In genomic region chr2:50577736-50578135, GRCm38 (mm10) we compare ENCODE assay signal across 19 mouse cellular contexts.
A peak's percentile ranks its signal among the peaks of the same experiment; 100 is the strongest.
DNase-seq lines count a peak whose midpoint lies in the region; ATAC-seq and TF ChIP-seq lines count a peak whose summit lies in the region.
"Had no signal": no experiment of that assay in that cellular context is flagged by ENCODE, and none has a peak within 500 bp of the region (broad histone marks: within the 10 kb centered on the region; RNA-seq: fewer than 3 reads in every experiment).

No protein-coding gene starts in this region.

- no peak overlapping the region for H3K4me3 ChIP-seq in stomach, embryonic 15.5 days (replicated peaks)
- H3K4me3 ChIP-seq in stomach, postnatal 0 days (ENCODE audit: low read depth, low read length) = no peak overlapping the region
- H3K4me3 ChIP-seq: embryonic facial prominence, embryonic 12.5 days; erythroblast, embryonic 14.5 days; forebrain, embryonic 10.5 days; heart, embryonic 10.5 days; hindbrain, embryonic 13.5 days had no signal

- no peaks in the 10 kb centered on the region for H3K27me3 ChIP-seq in stomach, embryonic 15.5 days (replicated peaks)
- no peaks in the 10 kb centered on the region for H3K27me3 ChIP-seq in stomach, postnatal 0 days (ENCODE audit: control insufficient read depth, insufficient read depth, low read length)
- H3K27me3 ChIP-seq: embryonic facial prominence, embryonic 12.5 days; hindbrain, embryonic 13.5 days had no signal

- no peak for TF ChIP-seq EP300 in stomach, postnatal 0 days (optimal IDR thresholded peaks at IDR 0.05)

- WGBS in stomach, embryonic 15.5 days = 89% methylated on average over 9 of the region's 9 CpGs
- WGBS in stomach, postnatal 0 days = 94% methylated on average over 9 of the region's 9 CpGs

- ATAC-seq in frontal cortex, adult (ENCODE audit: low TSS enrichment) = 0 out of 2 replicates have a peak, but pooled peaks have one; percentile 24
- ATAC-seq in stomach, embryonic 15.5 days (ENCODE audit: insufficient read depth, low FRiP score, low read depth) = no peak
- no peak for ATAC-seq in stomach, postnatal 0 days (ENCODE audit: low FRiP score, low TSS enrichment)
- ATAC-seq: forebrain, embryonic 14.5 days had no signal

- DNase-seq in frontal cortex, postnatal 25 days (ENCODE audit: low spot score in 2 of 2) = no peak
- DNase-seq in stomach, postnatal 0 days (ENCODE audit: low spot score) = no peak
- peak; percentile 31 to 76 for DNase-seq in layer of hippocampus, postnatal 14 days (ENCODE audit: low spot score in 2 of 2)
- no peak for DNase-seq in urinary bladder, postnatal 4 days (ENCODE audit: low spot score in 2 of 2)
- no peak for DNase-seq in thymus, postnatal 36 days
- DNase-seq: adrenal gland, postnatal 10 days; cerebellum, adult 11 months; cerebellum, adult 8-10 months; cerebellum, postnatal 14 days; embryo, embryonic 11 days; gastrocnemius, postnatal 10 days had no signal

- no peak overlapping the region for H3K9ac ChIP-seq in stomach, embryonic 15.5 days
- H3K9ac ChIP-seq in stomach, postnatal 0 days (ENCODE audit: low read length) = no peak overlapping the region
- H3K9ac ChIP-seq: embryonic facial prominence, embryonic 12.5 days; hindbrain, embryonic 13.5 days had no signal

- H3K36me3 ChIP-seq in stomach, embryonic 15.5 days = no peaks in the 10 kb centered on the region
- H3K36me3 ChIP-seq in stomach, postnatal 0 days (ENCODE audit: control insufficient read depth, insufficient read depth, low read length) = no peaks in the 10 kb centered on the region
- H3K36me3 ChIP-seq: embryonic facial prominence, embryonic 12.5 days; forebrain, embryonic 10.5 days; heart, embryonic 10.5 days; hindbrain, embryonic 13.5 days had no signal

- peak overlapping the region; percentile 37 for H3K27ac ChIP-seq in stomach, embryonic 15.5 days
- no peak overlapping the region for H3K27ac ChIP-seq in stomach, postnatal 0 days (replicated peaks)
- H3K27ac ChIP-seq: embryonic facial prominence, embryonic 12.5 days; forebrain, embryonic 10.5 days; heart, embryonic 10.5 days; hindbrain, embryonic 13.5 days had no signal

- H3K4me1 ChIP-seq in stomach, embryonic 15.5 days = peaks cover 3% of the 10 kb centered on the region; the same call in 1 of the 2 replicates
- no peaks in the 10 kb centered on the region for H3K4me1 ChIP-seq in stomach, postnatal 0 days (replicated peaks; ENCODE audit: control insufficient read depth, insufficient read depth)
- H3K4me1 ChIP-seq: embryonic facial prominence, embryonic 12.5 days; heart, embryonic 10.5 days had no signal

- no peak for TF ChIP-seq CTCF in stomach, postnatal 0 days (IDR thresholded peaks at IDR 0.05; ENCODE audit: low read depth)

- no peak overlapping the region for H3K4me2 ChIP-seq in stomach, embryonic 15.5 days
- H3K4me2 ChIP-seq in stomach, postnatal 0 days (replicated peaks; ENCODE audit: low read depth) = no peak overlapping the region
- H3K4me2 ChIP-seq: embryonic facial prominence, embryonic 12.5 days; hindbrain, embryonic 13.5 days had no signal

- no peaks in the 10 kb centered on the region for H3K9me3 ChIP-seq in stomach, embryonic 15.5 days
- H3K9me3 ChIP-seq in stomach, postnatal 0 days (ENCODE audit: control insufficient read depth, low read length) = no peaks in the 10 kb centered on the region
- H3K9me3 ChIP-seq: embryonic facial prominence, embryonic 12.5 days; forebrain, embryonic 10.5 days; heart, embryonic 10.5 days; hindbrain, embryonic 13.5 days had no signal

Comparison
In these comparisons a context has a peak if more than half of its experiments do, and no peak if none do; other contexts are left out.
1. DNase-seq: peak in layer of hippocampus, postnatal 14 days (2 of 2); none in frontal cortex, postnatal 25 days (0 of 2), stomach, postnatal 0 days (single experiment), urinary bladder, postnatal 4 days (0 of 2) and thymus, postnatal 36 days (0 of 2).